Mouse (Mus musculus): ENCODE measurements around the gene Ltbp1.

- TF ChIP-seq CTCF (IDR thresholded peaks at IDR 0.05; ENCODE audit: insufficient read depth, low read length) (no peak), POLR2A (IDR thresholded peaks at IDR 0.05; ENCODE audit: borderline replicate concordance, extremely low read depth, low read depth, low read length) (no peak)
These were observed 300.3 kb downstream of the Ltbp1 start for GRCm38 (mm10) chr17:75305714-75306113.
